Mouse (Mus musculus) hindbrain, embryonic 16.5 days (tissue): ENCODE results near the gene Rhox13. TPM values are rescaled to one million over a fixed set of nuclear protein-coding genes. Genes with fewer than 3 reads are reported as not detected.

Experiments used
- polyA plus RNA-seq: library from polyadenylated mRNA; unstranded; fragments of >200 nt; fragmentation: Nextera tagmentation; extraction: Ambion mirVana; gene quantifications from 2 replicates; pipeline ENCODE4 v1.2.1, GENCODE M21; 2015

Gene Rhox13
- polyA plus RNA-seq, 1 experiment from 2014 or later = not detected

Other genes with a start within 250 kb of the Rhox13 start
- gene Rhox8, start 242.3 kb upstream of the Rhox13 start, polyA plus RNA-seq = not detected in 2 replicates
- not detected in 2 replicates for gene Rhox7b, start 224.0 kb upstream of the Rhox13 start, polyA plus RNA-seq
- gene Rhox9, start 219.4 kb upstream of the Rhox13 start, polyA plus RNA-seq = not detected in 2 replicates
- not detected in 2 replicates for gene Btg1-ps1, start 102.4 kb upstream of the Rhox13 start, polyA plus RNA-seq
- not detected in 2 replicates for gene Btg1-ps2, start 78.1 kb upstream of the Rhox13 start, polyA plus RNA-seq
- not detected in 2 replicates for gene Rhox10, start 54.7 kb upstream of the Rhox13 start, polyA plus RNA-seq
- not detected in 2 replicates for gene Rhox11, start 36.1 kb upstream of the Rhox13 start, polyA plus RNA-seq
- not detected in 2 replicates for gene Rhox12, start 10.3 kb upstream of the Rhox13 start, polyA plus RNA-seq
- gene Zbtb33, start 68.6 kb downstream of the Rhox13 start, polyA plus RNA-seq = 3.4 and 4.3 TPM in 2 replicates
- 39.9 and 43.4 TPM in 2 replicates for gene Tmem255a, start 131.2 kb downstream of the Rhox13 start, polyA plus RNA-seq
- gene Atp1b4, start 195.0 kb downstream of the Rhox13 start, polyA plus RNA-seq = 0.06 and 1.7 TPM in 2 replicates